Mouse (Mus musculus): Measurements from ENCODE around the gene Cramp1l. TPM values are rescaled to one million over a fixed set of nuclear protein-coding genes. Genes with fewer than 3 reads are reported as not detected.

The Cramp1l gene
- polyA plus RNA-seq, 1 experiment: 14.0 TPM

GRCm38 (mm10) chr17:24932431-24932830, 83.2 kb downstream of the Cramp1l start:
- TF ChIP-seq GATA1 (IDR thresholded peaks at IDR 0.05; ENCODE audit: low read length): no peak

DNA sequence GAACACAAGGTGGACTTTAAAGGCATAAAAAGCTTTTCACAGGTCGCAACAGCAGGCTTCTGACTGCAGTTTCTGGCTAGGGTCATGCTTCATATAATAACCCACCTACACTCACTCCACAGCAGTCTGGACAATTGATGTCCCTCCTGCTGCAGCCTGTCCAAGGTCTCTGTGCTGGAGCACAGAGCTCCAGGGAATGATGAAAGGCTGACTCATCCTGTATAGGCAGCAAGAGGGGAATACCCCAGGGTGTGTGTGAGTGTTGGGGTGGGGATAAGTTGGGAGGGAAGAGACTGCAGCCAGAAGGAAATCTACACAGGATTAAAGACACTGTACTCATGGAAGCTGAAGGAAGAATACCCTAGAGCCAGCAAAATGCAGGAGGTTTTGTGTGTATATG, 86.1 kb downstream of the Cramp1l start:
- no peak for TF ChIP-seq GATA1 (IDR thresholded peaks at IDR 0.05; ENCODE audit: low read length)

DNA sequence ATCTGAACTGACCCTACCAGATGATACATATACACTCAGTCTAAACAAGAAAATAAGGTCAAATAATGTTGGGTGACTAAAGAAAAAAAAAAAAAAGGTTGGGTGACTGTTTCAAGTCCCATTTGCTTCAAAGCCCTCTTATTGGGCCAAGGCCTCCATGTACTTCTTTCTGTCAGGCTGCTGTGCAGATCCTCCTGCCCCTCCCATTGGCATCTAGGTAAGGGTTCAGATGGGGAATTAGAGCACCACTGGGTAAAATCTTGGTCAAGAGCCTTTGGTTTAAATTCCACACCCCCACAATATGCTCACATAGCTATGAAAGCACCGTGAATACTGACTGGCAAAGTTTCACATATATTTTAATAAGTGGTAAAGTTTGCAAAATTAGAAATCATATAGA, 92.3 kb downstream of the Cramp1l start:
- TF ChIP-seq GATA1 (IDR thresholded peaks at IDR 0.05; ENCODE audit: low read length): no peak

- TF ChIP-seq GATA1 (IDR thresholded peaks at IDR 0.05; ENCODE audit: low read length): no peak
Observed at GRCm38 (mm10) chr17:24913984-24914383, 101.6 kb downstream of the Cramp1l start.

Other genes starting within 250 kb of the Cramp1l start
- 0.14 TPM in 2 replicates for gene Meiob, start 211.5 kb downstream of the Cramp1l start, polyA plus RNA-seq (2012)
- 27.1 and 44.6 TPM in 2 replicates for gene Hagh, start 175.6 kb downstream of the Cramp1l start, polyA plus RNA-seq (2012)
- 5.3 and 5.9 TPM in 2 replicates for gene Fahd1, start 165.4 kb downstream of the Cramp1l start, polyA plus RNA-seq (2012)
- 0.02 and 0.03 TPM in 2 replicates for gene Igfals, start 149.8 kb downstream of the Cramp1l start, polyA plus RNA-seq (2012)
- 61.9 and 127 TPM in 2 replicates for gene Nubp2, start 129.4 kb downstream of the Cramp1l start, polyA plus RNA-seq (2012)
- gene Spsb3, start 129.1 kb downstream of the Cramp1l start, polyA plus RNA-seq (2012): 37.1 and 46.2 TPM in 2 replicates
- 35.4 and 42.9 TPM in 2 replicates for gene Eme2, start 120.7 kb downstream of the Cramp1l start, polyA plus RNA-seq (2012)
- 151 and 160 TPM in 2 replicates for gene Mrps34, start 120.7 kb downstream of the Cramp1l start, polyA plus RNA-seq (2012)
- 30.3 and 35.4 TPM in 2 replicates for gene Nme3, start 119.3 kb downstream of the Cramp1l start, polyA plus RNA-seq (2012)
- 24.7 and 30.8 TPM in 2 replicates for gene Mapk8ip3, start 78.8 kb downstream of the Cramp1l start, polyA plus RNA-seq (2012)
- gene Jpt2, start 55.1 kb downstream of the Cramp1l start, polyA plus RNA-seq (2012): 25.6 and 35.6 TPM in 2 replicates
- 10.6 and 15.1 TPM in 2 replicates for gene Ift140, start 297 bp upstream of the Cramp1l start, polyA plus RNA-seq (2012)
- not detected in 2 replicates for gene Tmem204, start 67.8 kb upstream of the Cramp1l start, polyA plus RNA-seq (2012)
- gene Telo2, start 100.2 kb upstream of the Cramp1l start, polyA plus RNA-seq (2012): 37.9 and 40.8 TPM in 2 replicates
- not detected in 2 replicates for gene Ptx4, start 105.0 kb upstream of the Cramp1l start, polyA plus RNA-seq (2012)
- 15.9 and 18.5 TPM in 2 replicates for gene Clcn7, start 117.6 kb upstream of the Cramp1l start, polyA plus RNA-seq (2012)
- gene Ccdc154, start 146.7 kb upstream of the Cramp1l start, polyA plus RNA-seq (2012): not detected in 2 replicates
- 0.06 TPM in 1 of 2 replicates, not detected in the other for gene Gm38655, start 159.7 kb upstream of the Cramp1l start, polyA plus RNA-seq (2012)
- 39.1 and 54.8 TPM in 2 replicates for gene BC003965, start 168.8 kb upstream of the Cramp1l start, polyA plus RNA-seq (2012)
- gene Unkl, start 172.6 kb upstream of the Cramp1l start, polyA plus RNA-seq (2012): 60.5 and 67.9 TPM in 2 replicates
- 6.4 and 14.9 TPM in 2 replicates for gene Gnptg, start 224.3 kb upstream of the Cramp1l start, polyA plus RNA-seq (2012)
- gene Tsr3, start 224.4 kb upstream of the Cramp1l start, polyA plus RNA-seq (2012): 25.1 and 27.6 TPM in 2 replicates
- gene Baiap3, start 240.6 kb upstream of the Cramp1l start, polyA plus RNA-seq (2012): 0.09 TPM in 1 of 2 replicates, not detected in the other

Measured in G1E-ER4 (cell line).